Mouse (Mus musculus): ENCODE measurements around the gene Ddb1. TPM values are rescaled to one million over a fixed set of nuclear protein-coding genes. Genes with fewer than 3 reads are reported as not detected.
"Not testable (repeated sequence)": the region's sequence is repeated elsewhere in the genome, so short reads cannot be mapped to it uniquely, and the experiment has no call there.

Gene Ddb1
- polyA plus RNA-seq (2014; fragmentation: Nextera tagmentation; extraction: Ambion mirVana) = 303 and 389 TPM in 2 replicates

DNA sequence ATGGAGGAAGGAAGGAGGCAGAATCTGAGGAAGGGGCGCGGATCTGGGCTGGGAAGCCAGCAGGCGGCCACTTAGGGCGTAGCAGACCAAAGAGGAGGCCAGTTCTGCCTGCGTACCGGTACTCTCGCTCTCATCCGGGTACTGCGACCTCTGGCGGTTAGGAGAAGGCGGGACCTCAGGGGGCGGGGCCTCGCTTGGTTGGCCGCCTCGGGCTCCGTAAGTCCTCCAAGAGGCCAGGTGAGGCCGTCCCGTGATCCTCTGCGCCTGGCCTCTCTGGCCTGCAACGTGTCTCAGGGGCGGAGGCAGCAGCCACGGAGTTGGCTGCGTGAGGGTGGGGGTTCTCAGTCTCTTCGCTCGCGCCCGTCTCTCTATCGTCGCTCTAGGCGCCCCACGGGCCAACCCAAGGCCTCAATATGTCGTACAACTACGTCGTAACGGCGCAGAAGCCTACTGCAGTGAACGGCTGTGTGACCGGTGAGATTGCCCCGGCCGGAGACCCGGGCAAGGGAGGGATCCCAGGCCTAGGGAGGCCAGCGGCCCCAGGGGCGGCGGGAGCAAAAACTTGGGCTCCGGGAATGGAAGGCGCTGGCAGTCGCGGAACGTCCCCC is at the start of gene Ddb1, which contains the start of gene Tkfc:
TSS of gene Ddb1 (plus strand) at position 35 of the 608 bp plus-strand sequence.
TSS of gene Tkfc (minus strand) at position 362 of the 608 bp plus-strand sequence.
- 0% methylated on average over 49 of the region's 49 CpGs for WGBS

DNA sequence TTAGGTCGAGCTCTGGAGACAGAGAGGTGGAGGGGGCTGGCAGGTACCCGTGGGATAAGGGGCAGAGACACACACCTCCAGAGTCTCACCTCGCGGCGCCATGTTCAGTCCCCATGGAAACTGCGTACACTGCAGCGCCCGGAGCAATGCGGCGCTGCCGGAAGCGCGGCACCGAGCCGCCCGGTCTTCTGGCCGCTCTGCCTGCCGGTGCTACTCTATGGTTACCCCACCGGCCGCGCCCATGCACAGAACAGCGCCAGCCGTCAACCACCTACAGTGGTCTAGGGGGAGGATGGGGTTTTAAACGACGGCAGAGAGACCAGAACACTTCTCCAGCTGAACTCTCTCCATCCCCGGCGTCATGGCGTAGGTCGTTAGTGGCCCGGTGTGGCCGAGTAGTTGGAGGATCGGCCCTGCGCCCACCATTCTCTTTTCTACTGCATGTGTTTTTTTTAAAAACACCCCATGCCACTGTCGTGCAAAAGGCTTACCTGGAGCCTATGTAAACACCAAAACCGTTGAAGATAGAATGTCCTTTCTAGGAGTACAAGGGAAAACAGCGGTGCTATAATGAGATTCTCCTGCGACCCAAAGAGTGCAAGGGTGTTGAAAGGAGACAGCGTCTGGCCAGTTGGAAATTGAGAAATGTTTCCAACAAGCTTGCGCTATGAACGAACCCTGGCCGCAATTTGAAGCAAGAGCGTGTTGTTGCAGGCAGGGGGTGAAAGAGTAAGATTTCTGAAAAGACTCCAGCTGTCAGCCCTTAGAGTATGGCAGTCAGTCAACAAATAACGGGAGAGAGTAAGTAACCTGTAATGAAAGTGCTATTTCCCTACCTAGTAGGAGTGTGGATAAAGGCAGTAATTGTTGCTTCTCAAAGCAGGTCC is 49.3 kb upstream of the Ddb1 start, which contains the start of gene Tmem216:
TSS of gene Tmem216 (minus strand) at position 615 of the 887 bp plus-strand sequence.
- Histone ChIP-seq H3K4me1 (replicated peaks; ENCODE audit: control insufficient read depth, insufficient read depth, low read length) (no peaks in the 10 kb centered on the region; the same call in 1 of the 2 replicates), H3K9ac (ENCODE audit: low read depth, low read length) (peak within 1 kb of the TSS; percentile 59), H3K27me3 (ENCODE audit: control insufficient read depth, insufficient read depth, low read length) (no peaks in the 10 kb centered on the region), H3K9me3 (ENCODE audit: control insufficient read depth, low read length) (no peaks in the 10 kb centered on the region), H3K4me3 (ENCODE audit: low read depth, low read length) (peak within 1 kb of the TSS; percentile 65), H3K27ac (ENCODE audit: low read depth, low read length) (peak within 1 kb of the TSS; percentile 79), H3K4me2 (replicated peaks; ENCODE audit: low read depth, low read length) (peak within 1 kb of the TSS; percentile 84), H3K36me3 (ENCODE audit: control insufficient read depth, insufficient read depth, low read length) (no peaks in the 10 kb centered on the region)
- 1% methylated on average over 40 of the region's 43 CpGs for WGBS
- DNase-seq (ENCODE audit: low spot score) = peak; percentile 84
- ATAC-seq (ENCODE audit: low FRiP score) = peak; percentile 98

More for the DNA sequence above, at the start of gene Ddb1, which contains the start of gene Tkfc:
- Histone ChIP-seq H3K4me3 (ENCODE audit: low read depth, low read length) (peak within 1 kb of the TSS; percentile 95), H3K4me1 (replicated peaks; ENCODE audit: control insufficient read depth, insufficient read depth, low read length) (no peaks in the 10 kb centered on the region), H3K4me2 (replicated peaks; ENCODE audit: low read depth, low read length) (peak within 1 kb of the TSS; percentile 72), H3K27me3 (ENCODE audit: control insufficient read depth, insufficient read depth, low read length) (no peaks in the 10 kb centered on the region), H3K27ac (ENCODE audit: low read depth, low read length) (peak within 1 kb of the TSS; percentile 75), H3K36me3 (ENCODE audit: control insufficient read depth, insufficient read depth, low read length) (0 out of 2 replicates have a peak, but pooled peaks cover 7% of the 10 kb centered on the region), H3K9ac (ENCODE audit: low read depth, low read length) (peak within 1 kb of the TSS; percentile 92), H3K9me3 (ENCODE audit: control insufficient read depth, low read length) (no peaks in the 10 kb centered on the region)
- ATAC-seq (ENCODE audit: low FRiP score) (peak; percentile 96), DNase-seq (ENCODE audit: low spot score) (peak; percentile 100)

DNA sequence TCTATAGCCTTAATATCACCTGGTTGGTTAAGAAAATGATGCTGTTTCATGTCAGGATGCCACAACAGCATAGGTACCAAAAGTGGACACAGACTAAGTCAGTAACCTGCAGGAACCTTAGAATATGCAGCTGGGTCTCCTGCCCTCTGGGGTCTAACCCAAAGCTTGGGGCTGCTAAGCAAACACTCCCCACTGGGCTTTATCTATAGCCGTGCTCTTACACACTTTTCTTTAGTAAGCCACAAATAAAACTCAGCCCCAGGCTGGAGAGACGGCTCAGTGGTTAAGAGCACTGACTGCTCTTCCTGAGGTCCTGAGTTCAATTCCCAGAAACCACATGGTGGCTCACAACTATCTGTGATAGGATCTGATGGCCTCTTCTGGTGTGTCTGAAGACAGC is 48.1 kb upstream of the Ddb1 start:
- no peak for ATAC-seq (ENCODE audit: low FRiP score)
- no peak for DNase-seq (ENCODE audit: low spot score)
- Histone ChIP-seq H3K4me1 (replicated peaks; ENCODE audit: control insufficient read depth, insufficient read depth, low read length) (no peaks in the 10 kb centered on the region; the same call in 1 of the 2 replicates), H3K9me3 (ENCODE audit: control insufficient read depth, low read length) (no peaks in the 10 kb centered on the region), H3K36me3 (ENCODE audit: control insufficient read depth, insufficient read depth, low read length) (no peaks in the 10 kb centered on the region), H3K27ac (ENCODE audit: low read depth, low read length) (no peak overlapping the region), H3K27me3 (ENCODE audit: control insufficient read depth, insufficient read depth, low read length) (no peaks in the 10 kb centered on the region), H3K4me2 (replicated peaks; ENCODE audit: low read depth, low read length) (no peak overlapping the region), H3K4me3 (ENCODE audit: low read depth, low read length) (no peak overlapping the region), H3K9ac (ENCODE audit: low read depth, low read length) (no peak overlapping the region)
- 61% methylated on average over 2 of the region's 2 CpGs for WGBS

DNA sequence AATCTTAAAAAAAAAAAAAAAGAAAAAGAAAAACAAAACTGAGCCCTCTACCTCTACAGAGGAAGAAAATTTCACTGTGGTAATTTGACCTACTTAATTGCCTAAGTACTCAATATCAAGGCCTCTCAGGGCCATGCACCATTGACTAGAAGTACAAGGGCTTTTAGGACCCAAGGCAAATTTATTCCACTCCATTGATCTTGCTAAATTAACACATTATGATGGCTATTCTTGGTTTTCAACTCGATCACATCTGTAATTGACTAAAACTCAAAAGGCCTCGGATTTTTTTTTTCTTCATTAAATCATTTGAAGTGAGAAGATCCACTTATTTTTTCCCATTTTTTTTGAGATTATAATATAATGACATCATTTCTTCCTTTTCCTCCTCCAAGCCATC is 47.7 kb upstream of the Ddb1 start:
- H3K4me2 ChIP-seq (replicated peaks; ENCODE audit: low read depth, low read length) = no peak overlapping the region
- DNase-seq (ENCODE audit: low spot score) (no peak), ATAC-seq (ENCODE audit: low FRiP score) (no peak)
- no peaks in the 10 kb centered on the region for H3K9me3 ChIP-seq (ENCODE audit: control insufficient read depth, low read length)
- H3K4me1 ChIP-seq (replicated peaks; ENCODE audit: control insufficient read depth, insufficient read depth, low read length) = no peaks in the 10 kb centered on the region; the same call in 1 of the 2 replicates
- no peak overlapping the region for H3K9ac ChIP-seq (ENCODE audit: low read depth, low read length)
- no peaks in the 10 kb centered on the region for H3K27me3 ChIP-seq (ENCODE audit: control insufficient read depth, insufficient read depth, low read length)
- H3K27ac ChIP-seq (ENCODE audit: low read depth, low read length) = no peak overlapping the region
- no peaks in the 10 kb centered on the region for H3K36me3 ChIP-seq (ENCODE audit: control insufficient read depth, insufficient read depth, low read length)
- 68% methylated on average over 2 of the region's 2 CpGs for WGBS
- no peak overlapping the region for H3K4me3 ChIP-seq (ENCODE audit: low read depth, low read length)

DNA sequence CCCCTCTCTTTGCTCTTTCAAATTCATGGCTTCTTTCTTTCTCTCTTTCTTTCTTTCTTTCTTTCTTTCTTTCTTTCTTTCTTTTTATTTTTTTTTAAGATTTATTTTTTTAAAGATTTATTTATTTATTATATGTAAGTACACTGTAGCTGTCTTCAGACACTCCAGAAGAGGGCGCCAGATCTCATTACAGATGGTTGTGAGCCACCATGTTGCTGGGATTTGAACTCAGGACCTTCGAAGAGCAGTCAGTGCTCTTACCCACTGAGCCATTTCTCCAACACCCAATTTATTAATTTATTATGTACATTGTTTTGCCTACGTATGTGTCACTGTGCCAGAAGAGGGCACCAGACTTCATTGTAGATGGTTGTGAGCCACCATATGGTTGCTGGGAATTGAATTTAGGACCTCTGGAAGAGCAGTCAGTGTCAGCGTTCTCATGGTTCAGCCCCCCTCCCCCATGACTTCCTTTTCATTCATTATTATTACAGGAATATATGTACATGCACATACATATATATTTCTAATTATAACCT is 47.2 kb upstream of the Ddb1 start:
- not testable (repeated sequence) for H3K4me3 ChIP-seq (ENCODE audit: low read depth, low read length); H3K36me3 ChIP-seq (ENCODE audit: control insufficient read depth, insufficient read depth, low read length); H3K4me2 ChIP-seq (replicated peaks; ENCODE audit: low read depth, low read length); DNase-seq (ENCODE audit: low spot score); ATAC-seq (ENCODE audit: low FRiP score); H3K4me1 ChIP-seq (replicated peaks; ENCODE audit: control insufficient read depth, insufficient read depth, low read length); H3K27ac ChIP-seq (ENCODE audit: low read depth, low read length); H3K27me3 ChIP-seq (ENCODE audit: control insufficient read depth, insufficient read depth, low read length); H3K9ac ChIP-seq (ENCODE audit: low read depth, low read length); H3K9me3 ChIP-seq (ENCODE audit: control insufficient read depth, low read length)
- WGBS = 78% methylated on average over 4 of the region's 4 CpGs

DNA sequence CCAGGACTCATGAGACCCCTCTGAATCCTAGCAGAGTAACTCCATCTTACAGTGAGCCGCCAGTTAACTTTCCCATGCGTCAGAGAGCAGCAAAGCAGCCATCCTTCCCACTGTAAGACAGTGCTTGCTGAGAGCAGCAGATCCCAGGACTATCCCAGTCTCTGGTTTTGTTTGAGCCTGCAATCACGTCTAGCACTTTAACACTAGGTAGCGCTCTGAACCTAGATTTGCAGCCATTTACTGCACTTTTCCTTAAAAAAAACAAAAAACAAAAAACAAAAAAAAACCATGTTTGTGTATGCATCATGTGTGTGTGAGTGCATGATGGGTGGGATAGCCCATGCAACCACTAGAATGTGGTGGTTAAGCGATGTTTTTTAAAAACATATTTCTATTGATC is 45.0 kb upstream of the Ddb1 start:
- Histone ChIP-seq H3K36me3 (ENCODE audit: control insufficient read depth, insufficient read depth, low read length) (no peaks in the 10 kb centered on the region), H3K9me3 (ENCODE audit: control insufficient read depth, low read length) (no peaks in the 10 kb centered on the region), H3K27me3 (ENCODE audit: control insufficient read depth, insufficient read depth, low read length) (no peaks in the 10 kb centered on the region), H3K27ac (ENCODE audit: low read depth, low read length) (no peak overlapping the region), H3K4me3 (ENCODE audit: low read depth, low read length) (no peak overlapping the region), H3K4me1 (replicated peaks; ENCODE audit: control insufficient read depth, insufficient read depth, low read length) (no peaks in the 10 kb centered on the region; the same call in 1 of the 2 replicates), H3K9ac (ENCODE audit: low read depth, low read length) (no peak overlapping the region), H3K4me2 (replicated peaks; ENCODE audit: low read depth, low read length) (no peak overlapping the region)
- 31% methylated on average over 5 of the region's 5 CpGs for WGBS
- ATAC-seq (ENCODE audit: low FRiP score) = no peak
- DNase-seq (ENCODE audit: low spot score) = no peak

DNA sequence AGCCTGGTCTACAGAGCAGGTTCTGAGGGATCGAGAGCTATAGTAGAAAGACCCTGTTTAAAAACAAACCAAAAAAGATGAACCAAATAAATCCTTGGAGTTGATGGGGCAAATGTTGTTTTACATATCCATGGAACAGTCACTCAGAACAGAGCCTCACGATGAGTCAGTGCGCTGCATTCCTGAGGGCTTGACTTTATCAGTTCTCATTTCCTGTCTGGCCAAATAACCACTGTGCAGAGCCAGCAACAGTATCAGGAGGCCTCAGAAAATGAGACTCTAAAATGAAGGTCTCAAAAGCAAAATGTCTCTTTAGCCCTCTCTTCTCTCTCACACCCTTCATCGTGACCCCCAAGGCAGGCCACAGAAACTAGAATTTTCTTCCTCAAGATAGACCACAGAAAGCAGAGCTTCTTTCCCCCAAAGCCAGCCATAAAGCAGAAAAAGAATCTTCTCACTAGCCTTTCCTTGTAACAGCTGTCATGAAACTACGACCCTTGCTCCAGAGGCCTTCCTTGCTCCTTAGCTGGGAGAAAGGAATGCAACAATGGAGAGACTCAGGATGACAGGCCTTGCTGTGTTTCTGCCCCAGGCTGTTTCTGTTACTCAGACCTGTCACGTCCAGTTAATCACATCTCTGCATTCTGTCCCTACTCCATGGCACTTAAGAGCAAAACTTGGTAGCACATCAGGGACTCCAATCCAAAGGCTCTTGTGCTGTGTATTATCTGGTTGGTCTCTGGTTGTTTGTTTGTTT is 43.4 kb upstream of the Ddb1 start:
- H3K27ac ChIP-seq (ENCODE audit: low read depth, low read length) = no peak overlapping the region
- H3K36me3 ChIP-seq (ENCODE audit: control insufficient read depth, insufficient read depth, low read length) = no peaks in the 10 kb centered on the region
- H3K9ac ChIP-seq (ENCODE audit: low read depth, low read length) = no peak overlapping the region
- ATAC-seq (ENCODE audit: low FRiP score) (no peak), DNase-seq (ENCODE audit: low spot score) (no peak)
- H3K27me3 ChIP-seq (ENCODE audit: control insufficient read depth, insufficient read depth, low read length) = no peaks in the 10 kb centered on the region
- H3K4me3 ChIP-seq (ENCODE audit: low read depth, low read length) = no peak overlapping the region
- 70% methylated on average over 6 of the region's 6 CpGs for WGBS
- H3K4me1 ChIP-seq (replicated peaks; ENCODE audit: control insufficient read depth, insufficient read depth, low read length) = no peaks in the 10 kb centered on the region
- H3K4me2 ChIP-seq (replicated peaks; ENCODE audit: low read depth, low read length) = no peak overlapping the region
- no peaks in the 10 kb centered on the region for H3K9me3 ChIP-seq (ENCODE audit: control insufficient read depth, low read length)

DNA sequence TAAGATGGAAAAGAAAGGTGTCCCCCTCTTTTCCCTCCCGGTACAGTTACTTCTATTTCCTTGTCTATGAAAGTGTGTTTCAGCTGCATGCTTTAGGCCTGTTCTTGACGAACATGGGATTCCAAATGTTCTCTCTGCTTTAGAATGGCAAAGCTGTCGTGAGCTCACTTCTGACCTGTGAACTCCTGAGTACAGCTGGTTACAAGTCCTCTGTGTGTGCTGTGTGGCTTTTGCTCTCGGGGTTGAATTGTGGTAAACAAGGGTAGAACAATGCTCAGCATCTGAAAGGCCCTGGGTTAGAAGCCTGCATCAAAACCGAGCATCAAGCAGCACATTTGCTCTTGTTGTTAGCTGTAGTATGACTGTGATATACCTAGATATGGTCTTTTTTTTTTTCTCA is 42.8 kb upstream of the Ddb1 start:
- no peaks in the 10 kb centered on the region for H3K27me3 ChIP-seq (ENCODE audit: control insufficient read depth, insufficient read depth, low read length)
- H3K9ac ChIP-seq (ENCODE audit: low read depth, low read length) = no peak overlapping the region
- H3K36me3 ChIP-seq (ENCODE audit: control insufficient read depth, insufficient read depth, low read length) = no peaks in the 10 kb centered on the region
- no peak overlapping the region for H3K27ac ChIP-seq (ENCODE audit: low read depth, low read length)
- DNase-seq (ENCODE audit: low spot score) (no peak), ATAC-seq (ENCODE audit: low FRiP score) (no peak)
- no peak overlapping the region for H3K4me3 ChIP-seq (ENCODE audit: low read depth, low read length)
- H3K4me2 ChIP-seq (replicated peaks; ENCODE audit: low read depth, low read length) = no peak overlapping the region
- no peaks in the 10 kb centered on the region for H3K9me3 ChIP-seq (ENCODE audit: control insufficient read depth, low read length)
- WGBS = 63% methylated on average over 5 of the region's 5 CpGs
- H3K4me1 ChIP-seq (replicated peaks; ENCODE audit: control insufficient read depth, insufficient read depth, low read length) = no peaks in the 10 kb centered on the region

Data from hindbrain, embryonic 11.5 days (tissue).